Mouse (Mus musculus) midbrain, embryonic 14.5 days (tissue): ENCODE measurements around the gene Zfp385c. TPM values are rescaled to one million over a fixed set of nuclear protein-coding genes. Genes with fewer than 3 reads are reported as not detected.

Source experiments
- ATAC-seq: fragments of 200-750 bp; cut with Nextera tagmentation; 2 replicates; pipeline ENCODE4 v1.8.0; 2017; ENCODE audit warnings: moderate number of reproducible peaks, moderate library complexity; ENCODE audit not compliant: low FRiP score, low TSS enrichment
- DNase-seq: peaks from one replicate; pipeline ENCODE4 v3.0.0-alpha.2; 2015
- H3K27ac ChIP-seq: fragments of 300-500 bp; sonication (generic); replicated peaks from 2 replicates; pipeline ENCODE4 v1.5.1; 2014; ENCODE audit warnings: mild to moderate bottlenecking, low read depth, low read length, moderate library complexity
- H3K27me3 ChIP-seq: fragments of 300-500 bp; sonication (generic); 2 replicates; pipeline ENCODE4 v1.6.1; 2014; ENCODE audit warnings: low read length, control low read depth, mixed read lengths; ENCODE audit not compliant: control insufficient read depth, insufficient read depth
- H3K36me3 ChIP-seq: fragments of 300-500 bp; sonication (generic); 2 replicates; pipeline ENCODE4 v1.6.1; 2014; ENCODE audit warnings: low read length, control low read depth; ENCODE audit not compliant: control insufficient read depth, insufficient read depth
- H3K4me1 ChIP-seq: fragments of 300-500 bp; sonication (generic); 2 replicates; pipeline ENCODE4 v1.6.1; 2014; ENCODE audit warnings: mild to moderate bottlenecking, antibody characterized with exemption, low read length, control low read depth; ENCODE audit not compliant: control insufficient read depth, insufficient read depth
- H3K4me2 ChIP-seq: fragments of 300-500 bp; sonication (generic); 2 replicates; pipeline ENCODE4 v1.6.1; 2014; ENCODE audit warnings: mild to moderate bottlenecking, low read length, moderate library complexity
- H3K4me3 ChIP-seq: fragments of 300-500 bp; sonication (generic); replicated peaks from 2 replicates; pipeline ENCODE4 v1.5.1; 2014; ENCODE audit warnings: low read depth, low read length
- H3K9ac ChIP-seq: fragments of 300-500 bp; sonication (generic); replicated peaks from 2 replicates; pipeline ENCODE4 v1.6.1; 2014; ENCODE audit warnings: mild to moderate bottlenecking, low read length, moderate library complexity
- H3K9me3 ChIP-seq: fragments of 300-500 bp; sonication (generic); 2 replicates; pipeline ENCODE4 v1.6.1; 2016; ENCODE audit warnings: low read length, control low read depth, mixed read lengths; ENCODE audit not compliant: control insufficient read depth
- WGBS: fragments of 180-500 bp; shearing (Covaris S2); extraction: QIAGEN DNeasy Blood & Tissue Kit; methylation state at CpG from one replicate; pipeline ENCODE4 v1.1.7; 2014; 5-methylcytosine and 5-hydroxymethylcytosine counted together
- polyA plus RNA-seq: library from polyadenylated mRNA; unstranded; fragments of >200 nt; fragmentation: Nextera tagmentation; extraction: Ambion mirVana; gene quantifications from 2 replicates; pipeline ENCODE4 v1.2.1, GENCODE M21; 2014

Zfp385c gene
- polyA plus RNA-seq, result 0.41 and 0.49 TPM in 2 replicates

DNA sequence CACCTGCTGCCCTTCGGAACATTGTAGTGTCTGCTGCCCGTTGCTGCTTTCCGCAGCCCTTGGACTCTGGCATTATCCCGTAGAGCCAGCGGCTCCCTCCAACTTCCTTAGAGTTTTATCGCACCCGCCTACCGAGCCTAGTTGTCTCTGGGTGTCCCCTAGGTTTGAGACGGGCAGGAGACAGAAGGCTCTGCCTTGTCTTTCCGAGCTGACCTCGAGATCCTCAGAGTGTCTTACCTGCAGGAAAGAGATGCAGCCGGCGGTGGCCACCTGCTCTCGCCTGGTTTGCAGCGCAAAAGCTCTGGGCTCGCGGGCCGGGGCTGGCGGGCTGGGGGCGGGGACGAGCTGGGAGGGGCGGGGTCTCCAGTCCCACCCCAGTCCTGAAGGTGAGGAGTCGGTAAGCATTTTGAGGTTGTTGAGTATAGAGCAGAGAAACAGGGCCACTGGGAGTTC lies at the start of gene Zfp385c:
Gene Zfp385c (minus strand): TSS at position 292 of the 453 bp plus-strand sequence.
- Histone ChIP-seq H3K4me3 (peak within 1 kb of the TSS; percentile 20), H3K4me1 (no peaks in the 10 kb centered on the region), H3K36me3 (no peaks in the 10 kb centered on the region), H3K9me3 (no peaks in the 10 kb centered on the region), H3K27me3 (0 out of 2 replicates have a peak, but pooled peaks cover 6% of the 10 kb centered on the region), H3K9ac (no peak within 1 kb of the TSS; the same call in 1 of the 2 replicates), H3K4me2 (peak within 1 kb of the TSS; percentile 49), H3K27ac (no peak within 1 kb of the TSS)
- WGBS, result 2% methylated on average over 23 of the region's 23 CpGs
- no peak for ATAC-seq
- peak; percentile 11 for DNase-seq

DNA sequence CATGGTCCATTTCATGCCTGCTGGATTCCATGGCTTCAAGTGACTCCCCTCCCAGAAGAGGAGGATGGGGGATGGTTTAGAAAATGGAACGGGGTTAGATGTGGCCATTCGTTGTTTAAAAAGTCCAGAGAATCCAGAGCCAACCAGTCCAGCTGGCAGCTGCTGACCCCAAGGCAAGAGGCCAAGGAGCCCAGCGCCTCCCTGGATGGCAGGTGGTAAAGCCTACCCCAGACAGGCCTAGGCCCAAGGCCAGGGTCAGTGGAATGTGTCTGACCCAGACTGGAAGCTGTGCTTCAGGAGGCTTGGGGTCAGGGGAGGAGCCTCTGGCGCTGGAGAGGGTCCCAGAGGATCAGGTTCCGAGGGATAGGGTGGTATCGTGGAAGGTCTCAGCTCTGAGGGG lies 49.1 kb upstream of the Zfp385c start:
- ATAC-seq, result no peak
- H3K27ac ChIP-seq, result no peak overlapping the region
- no peak overlapping the region for H3K4me2 ChIP-seq
- H3K36me3 ChIP-seq, result peaks cover 22% of the 10 kb centered on the region
- H3K4me3 ChIP-seq, result no peak overlapping the region
- H3K9ac ChIP-seq, result no peak overlapping the region
- no peak for DNase-seq
- peaks cover 14% of the 10 kb centered on the region for H3K4me1 ChIP-seq
- H3K27me3 ChIP-seq, result no peaks in the 10 kb centered on the region
- 71% methylated on average over 6 of the region's 6 CpGs for WGBS
- no peaks in the 10 kb centered on the region for H3K9me3 ChIP-seq

DNA sequence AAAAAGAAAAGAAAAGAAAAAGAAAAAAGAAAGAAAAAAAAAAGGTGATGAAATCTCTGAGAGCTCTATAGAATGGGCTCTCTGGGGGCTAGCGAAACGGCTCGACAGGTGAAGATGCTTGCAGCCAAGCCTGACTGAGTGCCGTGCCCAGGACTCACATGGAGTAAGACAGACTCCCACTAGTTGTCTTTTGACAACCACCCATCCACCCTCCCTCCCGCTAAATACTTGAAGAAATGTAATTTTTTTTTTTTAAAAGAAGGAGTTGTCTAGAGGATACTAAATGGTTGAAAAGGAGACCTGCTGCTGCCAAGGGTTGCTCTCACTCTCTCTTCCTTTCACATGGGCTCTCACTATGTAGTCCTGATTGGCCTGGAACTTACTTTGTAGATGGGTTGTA lies 46.5 kb upstream of the Zfp385c start:
- DNase-seq, result no peak
- no peaks in the 10 kb centered on the region for H3K9me3 ChIP-seq
- peaks cover 19% of the 10 kb centered on the region for H3K4me1 ChIP-seq
- peak overlapping the region; percentile 98 for H3K4me3 ChIP-seq
- H3K27me3 ChIP-seq, result no peaks in the 10 kb centered on the region
- peak overlapping the region; percentile 69 for H3K4me2 ChIP-seq
- H3K27ac ChIP-seq, result peak overlapping the region; percentile 85
- H3K9ac ChIP-seq, result peak overlapping the region; percentile 64
- peaks cover 13% of the 10 kb centered on the region for H3K36me3 ChIP-seq
- WGBS, result 16% methylated on average over 5 of the region's 5 CpGs
- no peak for ATAC-seq

DNA sequence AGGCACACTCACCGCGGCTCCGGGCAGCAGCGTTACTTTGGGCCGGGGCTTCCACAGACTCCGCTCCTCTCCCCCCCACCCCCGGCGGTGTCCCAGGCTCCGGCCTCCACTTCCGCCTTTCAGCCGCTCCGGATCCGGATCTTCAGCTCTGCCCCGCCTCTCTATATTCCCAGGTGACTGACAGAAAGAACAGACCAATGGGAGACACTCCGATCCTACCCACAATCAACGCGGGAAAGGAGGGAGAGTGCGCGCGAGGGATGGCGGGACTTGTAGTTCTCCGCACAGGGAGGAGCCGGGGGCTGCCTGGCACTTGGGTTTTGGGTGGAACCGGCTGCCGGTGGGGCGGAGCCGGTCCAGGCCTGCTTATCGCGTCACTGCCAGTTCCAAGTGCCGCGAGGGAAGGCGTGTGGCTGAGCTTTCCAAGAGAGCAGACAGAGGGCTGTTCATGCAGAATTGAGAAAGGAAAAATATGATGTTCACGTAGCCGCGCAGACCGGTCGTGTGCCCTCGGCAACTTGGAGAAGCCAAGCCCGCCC lies 45.9 kb upstream of the Zfp385c start, which contains the start of gene Rab5c:
Gene Rab5c (minus strand): TSS at position 150 of the 539 bp plus-strand sequence.
- H3K9ac ChIP-seq, result peak within 1 kb of the TSS; percentile 91
- H3K27me3 ChIP-seq, result no peaks in the 10 kb centered on the region
- peak; percentile 98 for ATAC-seq
- peak within 1 kb of the TSS; percentile 85 for H3K27ac ChIP-seq
- DNase-seq, result peak; percentile 98
- H3K4me1 ChIP-seq, result peaks cover 19% of the 10 kb centered on the region
- H3K4me3 ChIP-seq, result peak within 1 kb of the TSS; percentile 98
- H3K4me2 ChIP-seq, result peak within 1 kb of the TSS; percentile 87
- H3K36me3 ChIP-seq, result peaks cover 11% of the 10 kb centered on the region
- H3K9me3 ChIP-seq, result no peaks in the 10 kb centered on the region
- WGBS, result under 1% methylated on average over 39 of the region's 39 CpGs

DNA sequence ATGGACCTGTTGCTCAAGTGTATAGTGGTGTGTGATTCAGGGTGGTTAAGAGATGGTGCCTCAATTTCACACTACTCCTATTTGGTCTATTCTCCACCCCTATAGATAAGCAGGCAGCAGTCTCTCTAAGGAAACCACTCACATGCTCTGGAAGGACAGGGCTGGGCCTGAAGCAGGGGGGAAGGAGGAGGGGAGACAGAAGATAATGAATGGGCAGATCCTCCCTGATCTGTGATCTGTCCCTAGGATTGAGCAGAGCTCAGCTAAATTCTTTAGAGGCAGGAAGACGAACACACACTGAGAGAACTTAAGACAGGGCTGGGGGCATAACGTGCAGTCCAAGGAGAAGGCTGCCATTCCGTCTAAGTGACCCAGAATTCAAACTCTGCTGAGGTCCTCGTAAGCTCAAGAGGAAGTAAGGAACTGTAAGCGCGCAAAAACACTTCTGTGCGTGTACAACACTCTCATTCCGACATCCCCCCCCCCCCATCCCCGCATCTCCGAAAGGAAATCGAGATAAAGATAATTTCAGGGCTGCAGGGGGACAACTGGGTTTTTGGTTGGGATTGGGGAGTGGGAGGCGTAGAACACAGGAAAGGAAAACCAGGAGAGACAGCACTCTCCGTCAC lies 45.0 kb upstream of the Zfp385c start:
- Histone ChIP-seq H3K9me3 (no peaks in the 10 kb centered on the region), H3K36me3 (peaks cover 13% of the 10 kb centered on the region), H3K9ac (peak overlapping the region; percentile 91), H3K4me3 (peak overlapping the region; percentile 98), H3K4me2 (peak overlapping the region; percentile 87), H3K4me1 (peaks cover 19% of the 10 kb centered on the region), H3K27me3 (no peaks in the 10 kb centered on the region), H3K27ac (no peak overlapping the region)
- ATAC-seq (no peak), DNase-seq (no peak)
- 2% methylated on average over 13 of the region's 13 CpGs for WGBS

DNA sequence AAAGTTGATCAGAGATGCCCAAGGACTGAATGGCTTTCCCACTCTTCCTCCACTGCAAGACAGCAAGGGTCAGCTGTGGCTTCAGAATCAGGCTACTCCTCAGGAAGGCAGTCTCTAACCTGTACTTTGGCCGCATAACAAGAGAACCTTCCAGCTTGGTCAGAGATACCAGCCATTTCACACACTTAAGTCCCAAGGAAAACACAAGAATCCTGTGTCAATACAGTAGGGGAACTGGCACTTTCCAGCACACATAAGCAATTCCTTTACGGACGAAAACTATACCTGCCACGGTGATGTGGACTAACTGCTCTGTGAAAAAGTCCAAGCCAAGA lies 44.5 kb upstream of the Zfp385c start:
- Histone ChIP-seq H3K9me3 (no peaks in the 10 kb centered on the region), H3K9ac (peak overlapping the region; percentile 91; the same call in 1 of the 2 replicates), H3K27me3 (no peaks in the 10 kb centered on the region), H3K4me3 (peak overlapping the region; percentile 98; the same call in 1 of the 2 replicates), H3K27ac (no peak overlapping the region), H3K4me1 (peaks cover 19% of the 10 kb centered on the region), H3K36me3 (peaks cover 14% of the 10 kb centered on the region), H3K4me2 (peak overlapping the region; percentile 87)
- 81% methylated on average over 4 of the region's 4 CpGs for WGBS
- DNase-seq (no peak), ATAC-seq (no peak)

DNA sequence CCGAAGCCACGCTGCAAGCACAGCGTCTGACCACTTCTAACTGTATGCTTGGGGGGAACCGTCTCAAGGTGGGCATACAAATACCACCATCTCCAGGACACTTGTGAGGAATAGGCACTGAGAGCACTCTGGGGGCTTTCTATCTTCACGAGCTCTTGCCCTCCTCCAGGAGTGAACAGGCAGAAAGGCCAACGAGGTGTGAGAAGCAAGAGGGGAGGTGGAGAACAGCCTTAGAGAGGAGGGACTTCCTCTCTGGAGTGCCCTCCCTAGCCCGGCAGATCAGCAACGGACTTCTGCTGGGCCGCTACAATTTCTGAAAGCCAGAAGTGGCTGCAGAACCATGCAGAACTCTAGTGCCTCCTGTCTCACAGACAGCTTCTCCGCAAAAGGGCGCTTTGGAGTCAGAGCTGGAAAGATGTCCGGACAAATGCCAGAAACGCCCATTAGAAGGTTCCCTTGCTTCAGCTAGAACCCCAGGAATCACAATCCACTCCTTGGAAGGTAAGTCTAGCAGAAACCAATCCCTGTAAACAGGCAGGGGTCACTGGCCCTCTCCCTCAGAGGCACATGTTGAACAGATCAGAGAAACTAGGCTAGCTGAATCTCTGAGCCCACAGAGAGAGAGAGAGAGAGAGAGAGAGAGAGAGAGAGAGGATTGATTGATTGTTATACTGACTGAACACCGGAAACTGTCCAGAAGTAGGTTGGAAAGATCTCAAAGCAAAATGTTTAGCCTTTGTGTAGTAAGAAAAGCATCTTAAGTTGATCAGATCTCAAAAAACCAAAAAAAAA lies 43.9 kb upstream of the Zfp385c start:
- H3K4me1 ChIP-seq, result peaks cover 19% of the 10 kb centered on the region
- no peaks in the 10 kb centered on the region for H3K27me3 ChIP-seq
- no peak for ATAC-seq
- 85% methylated on average over 14 of the region's 14 CpGs for WGBS
- H3K4me2 ChIP-seq, result peak overlapping the region; percentile 87
- H3K4me3 ChIP-seq, result no peak overlapping the region
- no peaks in the 10 kb centered on the region for H3K9me3 ChIP-seq
- DNase-seq, result no peak
- no peak overlapping the region for H3K9ac ChIP-seq
- H3K27ac ChIP-seq, result no peak overlapping the region
- H3K36me3 ChIP-seq, result peaks cover 10% of the 10 kb centered on the region; the same call in 1 of the 2 replicates

DNA sequence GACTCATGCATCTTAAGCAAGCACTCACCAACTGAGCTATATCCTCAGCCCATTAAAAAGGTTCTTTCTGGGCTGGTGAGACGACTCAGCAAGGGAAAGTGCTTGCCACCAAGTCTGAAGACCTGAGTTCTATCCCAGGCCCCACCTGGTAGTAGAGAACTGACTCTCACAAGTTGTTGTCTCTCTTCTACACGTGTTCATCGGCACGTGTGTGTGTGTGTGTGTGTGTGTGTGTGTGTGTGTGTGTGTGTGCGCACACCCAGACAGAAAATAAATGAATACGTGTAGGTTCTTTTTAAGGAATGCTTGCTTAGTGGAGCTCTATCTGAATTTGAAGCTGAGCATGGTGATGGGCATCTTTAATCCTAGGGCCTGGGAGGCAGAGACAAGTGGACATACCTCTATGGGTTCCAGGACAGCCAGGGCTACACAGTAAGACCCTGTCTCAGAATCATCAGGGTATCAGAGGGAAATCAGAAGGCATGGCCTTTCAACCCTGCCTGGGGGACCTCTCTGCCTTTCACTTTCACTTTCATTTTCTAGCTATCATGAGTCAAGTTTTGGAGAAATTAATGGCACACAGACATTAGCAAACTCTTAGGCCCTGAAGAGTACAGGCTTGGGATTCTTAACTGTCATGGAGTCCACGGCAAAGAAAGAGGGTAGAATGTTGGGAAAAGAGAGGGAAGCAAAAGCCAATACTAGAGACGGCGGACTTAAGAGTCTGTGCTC lies 43.0 kb upstream of the Zfp385c start:
- H3K9ac ChIP-seq, result no peak overlapping the region
- WGBS, result 93% methylated on average over 9 of the region's 9 CpGs
- H3K36me3 ChIP-seq, result peaks cover 10% of the 10 kb centered on the region; the same call in 1 of the 2 replicates
- no peaks in the 10 kb centered on the region for H3K9me3 ChIP-seq
- no peak for ATAC-seq
- H3K4me3 ChIP-seq, result no peak overlapping the region
- H3K27me3 ChIP-seq, result no peaks in the 10 kb centered on the region
- H3K4me2 ChIP-seq, result no peak overlapping the region
- peaks cover 19% of the 10 kb centered on the region for H3K4me1 ChIP-seq
- H3K27ac ChIP-seq, result no peak overlapping the region
- DNase-seq, result no peak
